Comparison of ENCODE assay signal across 10 mouse cellular contexts in genomic region chr11:69244911-69245310, GRCm38 (mm10). TPM values are rescaled to one million over a fixed set of nuclear protein-coding genes. Genes with fewer than 3 reads are reported as not detected.
A peak's percentile ranks its signal among the peaks of the same experiment; 100 is the strongest.
DNase-seq lines count a peak whose midpoint lies in the region; ATAC-seq and TF ChIP-seq lines count a peak whose summit lies in the region.
"Had no signal": no experiment of that assay in that cellular context is flagged by ENCODE, and none has a peak within 500 bp of the region (broad histone marks: within the 10 kb centered on the region; RNA-seq: fewer than 3 reads in every experiment).

No protein-coding gene starts in this region.

- TF ChIP-seq POLR2A in limb, embryonic 14.5 days (IDR thresholded peaks at IDR 0.05; ENCODE audit: borderline replicate concordance, extremely low read depth, insufficient read depth, insufficient read length) = no peak

- H3K27ac ChIP-seq in embryonic facial prominence, embryonic 11.5 days (replicated peaks; ENCODE audit: low read depth, low read length) = no peak overlapping the region
- no peak overlapping the region for H3K27ac ChIP-seq in limb, embryonic 14.5 days (replicated peaks; ENCODE audit: low read depth, low read length)
- H3K27ac ChIP-seq: liver, embryonic 15.5 days had no signal

- no peak overlapping the region for H3K9ac ChIP-seq in embryonic facial prominence, embryonic 11.5 days (replicated peaks; ENCODE audit: low read length)
- H3K9ac ChIP-seq in limb, embryonic 14.5 days (ENCODE audit: low read depth, low read length, severe bottlenecking) = no peak overlapping the region
- H3K9ac ChIP-seq: liver, embryonic 15.5 days had no signal

- no peaks in the 10 kb centered on the region for H3K36me3 ChIP-seq in embryonic facial prominence, embryonic 11.5 days (replicated peaks; ENCODE audit: control insufficient read depth, insufficient read depth, low read depth, low read length)
- H3K36me3 ChIP-seq in limb, embryonic 14.5 days (ENCODE audit: control insufficient read depth, insufficient read depth, low read length) = no peaks in the 10 kb centered on the region
- H3K36me3 ChIP-seq: liver, embryonic 15.5 days had no signal

- ATAC-seq in embryonic facial prominence, embryonic 11.5 days (replicated peaks; ENCODE audit: insufficient number of reproducible peaks, low FRiP score, low TSS enrichment, low read depth) = no peak
- no peak for ATAC-seq in limb, embryonic 14.5 days (ENCODE audit: low FRiP score, low read depth)

- WGBS in embryonic facial prominence, embryonic 11.5 days = 22% methylated on average over 2 of the region's 2 CpGs
- 29% methylated on average over 2 of the region's 2 CpGs for WGBS in limb, embryonic 14.5 days

- DNase-seq in kidney, adult 8-10 months = peak; percentile 12 to 43
- DNase-seq in kidney, adult 11 months = no peak
- peak; percentile 34 for DNase-seq in CD4-positive helper T cell, adult 2 months (ENCODE audit: low read depth, low spot score)
- DNase-seq in MEL-GATA-1-ER (ENCODE audit: extremely low read depth, low read depth) = peak; percentile 26
- DNase-seq in embryonic facial prominence, embryonic 11.5 days (ENCODE audit: low spot score) = peak; percentile 78
- peak; percentile 69 for DNase-seq in limb, embryonic 14.5 days (ENCODE audit: low spot score)
- no peak for DNase-seq in neural tube, embryonic 10.5 days (ENCODE audit: extremely low spot score, low spot score)
- DNase-seq in c-Kit-positive CD71-positive TER-119-positive erythroid progenitor cells, embryonic 14.5 days (ENCODE audit: low spot score) = no peak

- H3K4me2 ChIP-seq in embryonic facial prominence, embryonic 11.5 days (ENCODE audit: low read depth, low read length) = no peak overlapping the region
- H3K4me2 ChIP-seq in limb, embryonic 14.5 days (replicated peaks; ENCODE audit: low read depth, low read length, severe bottlenecking) = peak overlapping the region; percentile 39; the same call in 1 of the 2 replicates
- H3K4me2 ChIP-seq: liver, embryonic 15.5 days had no signal

- H3K4me3 ChIP-seq in embryonic facial prominence, embryonic 11.5 days (ENCODE audit: low read depth, low read length) = no peak overlapping the region
- H3K4me3 ChIP-seq in limb, embryonic 14.5 days (replicated peaks; ENCODE audit: low read length) = no peak overlapping the region
- H3K4me3 ChIP-seq: erythroblast, embryonic 14.5 days; liver, embryonic 15.5 days had no signal

- H3K9me3 ChIP-seq in embryonic facial prominence, embryonic 11.5 days (replicated peaks; ENCODE audit: control insufficient read depth, low read length) = no peaks in the 10 kb centered on the region
- H3K9me3 ChIP-seq in limb, embryonic 14.5 days (ENCODE audit: control insufficient read depth, low read length) = no peaks in the 10 kb centered on the region
- H3K9me3 ChIP-seq: liver, embryonic 15.5 days had no signal

- no peaks in the 10 kb centered on the region for H3K27me3 ChIP-seq in embryonic facial prominence, embryonic 11.5 days (ENCODE audit: control insufficient read depth, insufficient read depth, low read length)
- no peaks in the 10 kb centered on the region for H3K27me3 ChIP-seq in limb, embryonic 14.5 days (ENCODE audit: control insufficient read depth, insufficient read depth, low read length)

- H3K4me1 ChIP-seq in embryonic facial prominence, embryonic 11.5 days (ENCODE audit: control insufficient read depth, insufficient read depth, low read length) = no peaks in the 10 kb centered on the region
- peaks cover 5% of the 10 kb centered on the region; the same call in 1 of the 2 replicates for H3K4me1 ChIP-seq in limb, embryonic 14.5 days (ENCODE audit: control insufficient read depth, insufficient read depth, low read length)
- H3K4me1 ChIP-seq: liver, embryonic 15.5 days had no signal

RNA-seq across cellular contexts. Expression of gene Gucy2e, which starts 8.1 kb away (rescaled TPM):
- polyA plus RNA-seq in embryonic facial prominence, embryonic 11.5 days (2014; fragmentation: Nextera tagmentation; extraction: Ambion mirVana) = 0.06 TPM in 1 of 2 replicates, not detected in the other
- polyA plus RNA-seq in limb, embryonic 14.5 days (2012; rRNA removed) = 0.09 and 0.14 TPM in 2 replicates
- polyA plus RNA-seq in limb, embryonic 14.5 days (2014; fragmentation: Nextera tagmentation; extraction: Ambion mirVana) = 0.06 and 0.12 TPM in 2 replicates
- polyA plus RNA-seq: erythroblast, embryonic 14.5 days; liver, embryonic 15.5 days had no signal

RNA-seq across cellular contexts. Expression of gene Alox8, which starts 47.3 kb away (rescaled TPM):
- not detected in 2 replicates for polyA plus RNA-seq in embryonic facial prominence, embryonic 11.5 days (2014; fragmentation: Nextera tagmentation; extraction: Ambion mirVana)
- 0.04 and 0.06 TPM in 2 replicates for polyA plus RNA-seq in limb, embryonic 14.5 days (2012; rRNA removed)
- polyA plus RNA-seq in limb, embryonic 14.5 days (2014; fragmentation: Nextera tagmentation; extraction: Ambion mirVana) = 0.08 and 0.15 TPM in 2 replicates
- polyA plus RNA-seq: erythroblast, embryonic 14.5 days had no signal

Comparison
In these comparisons a context has a peak if more than half of its experiments do, and no peak if none do; other contexts are left out.
1. DNase-seq: peak in kidney, adult 8-10 months (2 of 2), CD4-positive helper T cell, adult 2 months (single experiment), MEL-GATA-1-ER (single experiment), embryonic facial prominence, embryonic 11.5 days (single experiment) and limb, embryonic 14.5 days (single experiment); none in kidney, adult 11 months (single experiment), neural tube, embryonic 10.5 days (single experiment) and c-Kit-positive CD71-positive TER-119-positive erythroid progenitor cells, embryonic 14.5 days (single experiment).